Mouse (Mus musculus) cerebral cortex, adult 2 months (tissue): ENCODE results near the gene Dcbld2.

Experiments
- WGBS: fragments of 180-500 bp; shearing (Covaris S2); methylation state at CpG from one replicate; pipeline ENCODE4 v1.1.7; 2018; 5-methylcytosine and 5-hydroxymethylcytosine counted together

Gene Dcbld2

DNA sequence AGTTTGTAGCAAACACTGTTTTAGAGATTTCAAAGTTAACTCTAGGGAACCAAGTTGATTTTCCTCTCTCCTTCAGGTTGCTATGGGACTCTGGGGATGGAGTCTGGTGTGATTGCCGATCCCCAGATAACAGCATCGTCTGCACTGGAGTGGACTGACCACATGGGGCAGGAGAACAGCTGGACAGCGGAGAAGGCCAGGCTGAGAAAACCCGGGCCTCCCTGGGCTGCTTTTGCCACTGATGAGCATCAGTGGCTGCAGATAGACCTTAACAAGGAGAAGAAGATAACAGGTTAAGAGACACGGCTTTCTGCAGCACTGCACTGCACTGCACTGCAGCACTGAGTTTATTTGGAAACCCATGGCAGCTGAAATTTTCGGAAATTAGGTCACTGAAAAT, 42.4 kb downstream of the Dcbld2 start:
- WGBS: 72% methylated on average over 6 of the region's 6 CpGs

GRCm38 (mm10) chr16:58451647-58452046, 43.4 kb downstream of the Dcbld2 start:
- WGBS: 85% methylated on average over 5 of the region's 5 CpGs

- 65% methylated on average over 3 of the region's 3 CpGs for WGBS
These were observed 44.9 kb downstream of the Dcbld2 start for GRCm38 (mm10) chr16:58453138-58453537.

DNA sequence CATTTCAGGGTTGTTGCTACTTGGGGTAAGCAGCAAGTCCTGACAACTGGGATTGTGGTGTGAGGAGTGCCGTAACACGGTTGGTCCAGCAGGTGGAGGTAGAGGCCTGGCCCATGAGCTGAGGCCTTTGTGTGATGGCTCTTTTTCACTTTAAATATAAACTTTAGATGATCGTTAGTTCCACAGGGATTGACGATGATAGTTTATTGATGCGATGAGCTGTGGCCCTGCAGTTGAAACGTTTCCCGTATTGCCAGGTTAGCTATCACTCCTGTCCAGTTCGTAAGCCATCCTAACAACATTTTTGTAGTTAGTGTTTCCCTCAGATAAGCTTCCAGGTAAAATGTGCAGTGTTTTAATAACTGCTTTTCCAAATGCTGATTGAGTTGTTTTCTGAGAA, 46.4 kb downstream of the Dcbld2 start:
- 61% methylated on average over 8 of the region's 8 CpGs for WGBS

GRCm38 (mm10) chr16:58455118-58455517, 46.9 kb downstream of the Dcbld2 start:
- WGBS: 89% methylated on average over 5 of the region's 5 CpGs

GRCm38 (mm10) chr16:58456445-58456844, 48.2 kb downstream of the Dcbld2 start:
- 94% methylated on average over 5 of the region's 5 CpGs for WGBS

DNA sequence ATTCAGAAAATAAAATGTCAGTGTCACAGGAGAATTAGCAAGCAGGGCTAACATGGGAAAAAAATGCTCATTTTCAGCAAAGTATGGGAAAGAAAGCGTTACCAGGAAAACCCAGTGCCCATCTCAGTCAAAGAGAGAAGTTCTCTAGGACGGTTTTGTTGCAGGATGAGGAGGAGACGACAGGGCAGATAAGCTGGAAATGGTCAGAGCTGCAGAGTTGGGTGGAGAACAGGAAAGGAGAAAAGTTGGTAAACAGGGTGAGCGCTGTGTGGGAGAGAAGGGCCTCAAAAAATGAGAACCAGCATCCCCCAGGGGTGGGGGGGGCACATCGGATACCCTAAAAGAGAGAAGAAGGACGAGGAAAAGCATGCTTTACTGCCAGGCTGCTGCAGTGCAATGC, 48.7 kb downstream of the Dcbld2 start:
- 82% methylated on average over 6 of the region's 6 CpGs for WGBS

GRCm38 (mm10) chr16:58459966-58460365, 51.7 kb downstream of the Dcbld2 start:
- 65% methylated on average over 3 of the region's 3 CpGs for WGBS

DNA sequence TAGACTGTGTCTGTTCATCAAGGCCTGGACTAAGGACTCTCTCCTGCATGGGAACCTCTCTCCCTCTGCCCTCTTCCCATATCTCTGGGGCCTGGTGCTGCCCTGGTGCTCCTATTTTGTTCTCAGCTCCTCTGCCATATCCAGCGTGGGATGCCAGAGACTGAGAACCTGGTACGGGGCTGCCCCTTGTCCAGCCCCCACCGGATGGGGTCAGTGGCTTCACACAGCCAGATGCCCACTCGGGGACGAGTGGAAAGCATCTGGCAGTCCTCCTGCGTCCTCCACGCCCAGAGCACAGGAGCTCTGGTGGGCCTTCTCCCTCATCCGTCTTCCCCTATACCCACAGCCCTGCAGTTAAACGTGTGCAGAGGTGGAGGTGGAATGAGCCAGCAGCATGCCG, 52.1 kb downstream of the Dcbld2 start:
- 87% methylated on average over 10 of the region's 10 CpGs for WGBS

GRCm38 (mm10) chr16:58461856-58462518, 53.7 kb downstream of the Dcbld2 start:
- WGBS: 75% methylated on average over 2 of the region's 2 CpGs

GRCm38 (mm10) chr16:58462519-58462918, 54.3 kb downstream of the Dcbld2 start:
- WGBS: 90% methylated on average over 2 of the region's 2 CpGs

DNA sequence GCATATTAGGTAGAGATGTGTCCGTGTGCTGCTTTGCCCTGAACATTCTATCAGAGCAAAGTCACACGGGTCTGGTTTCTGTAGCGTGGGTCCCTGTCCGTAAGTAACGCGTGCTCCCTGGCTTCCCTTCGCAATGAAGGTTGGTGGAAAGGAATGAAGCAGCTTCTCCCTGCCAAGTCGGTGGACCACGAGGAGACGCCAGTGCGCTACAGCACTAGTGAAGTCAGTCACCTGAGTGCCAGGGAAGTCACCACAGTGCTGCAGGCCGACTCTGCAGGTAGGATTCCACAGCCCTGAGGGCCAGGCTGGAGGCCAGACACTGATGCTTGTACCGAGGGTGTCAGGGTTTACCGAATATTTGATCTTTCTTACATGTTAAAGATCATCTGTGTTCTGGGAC, 55.8 kb downstream of the Dcbld2 start:
- WGBS: 87% methylated on average over 14 of the region's 14 CpGs

- 84% methylated on average over 9 of the region's 9 CpGs for WGBS
These were observed 57.2 kb downstream of the Dcbld2 start for GRCm38 (mm10) chr16:58465412-58465811.

GRCm38 (mm10) chr16:58470061-58470460, 61.8 kb downstream of the Dcbld2 start:
- WGBS: 79% methylated on average over 8 of the region's 8 CpGs

DNA sequence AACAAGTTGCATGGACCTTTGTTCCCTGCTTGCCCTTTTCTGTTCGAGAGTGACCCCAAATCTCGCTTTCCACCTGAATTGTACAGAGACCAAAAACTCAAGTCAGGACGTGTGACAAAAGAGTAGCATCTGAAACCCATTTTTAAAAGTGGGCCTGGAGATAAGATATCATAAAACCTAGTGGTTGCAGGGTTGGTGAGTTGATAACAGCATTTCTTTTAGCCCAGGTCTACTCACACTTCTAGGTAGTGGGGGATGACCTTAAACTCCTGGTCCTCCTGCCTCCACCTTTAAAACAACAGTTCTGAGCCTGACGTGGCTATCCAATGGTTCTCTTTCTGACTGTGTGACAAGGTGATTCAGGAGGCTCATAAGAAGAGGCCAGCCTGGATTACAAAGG, 62.6 kb downstream of the Dcbld2 start:
- WGBS: 92% methylated on average over 4 of the region's 4 CpGs

DNA sequence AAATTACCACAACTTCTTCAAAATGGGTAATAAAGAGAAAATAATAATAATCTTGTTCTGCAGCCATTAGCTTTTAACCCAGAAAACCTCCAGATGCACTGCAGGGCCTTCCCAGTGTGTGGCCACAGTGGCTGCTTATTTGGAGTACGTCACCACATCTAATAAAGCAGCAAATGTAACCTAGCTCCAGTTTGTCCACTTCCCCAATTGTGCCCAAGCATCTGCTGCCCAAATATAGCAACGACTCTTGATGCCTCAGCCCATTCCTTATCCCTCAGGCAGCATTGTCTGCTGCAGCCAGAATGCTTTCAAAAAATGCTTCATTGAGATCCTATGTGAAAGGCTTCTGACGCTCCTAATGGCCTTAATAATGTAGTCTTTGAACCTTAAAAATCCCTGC, 66.6 kb downstream of the Dcbld2 start:
- 55% methylated on average over 3 of the region's 3 CpGs for WGBS

DNA sequence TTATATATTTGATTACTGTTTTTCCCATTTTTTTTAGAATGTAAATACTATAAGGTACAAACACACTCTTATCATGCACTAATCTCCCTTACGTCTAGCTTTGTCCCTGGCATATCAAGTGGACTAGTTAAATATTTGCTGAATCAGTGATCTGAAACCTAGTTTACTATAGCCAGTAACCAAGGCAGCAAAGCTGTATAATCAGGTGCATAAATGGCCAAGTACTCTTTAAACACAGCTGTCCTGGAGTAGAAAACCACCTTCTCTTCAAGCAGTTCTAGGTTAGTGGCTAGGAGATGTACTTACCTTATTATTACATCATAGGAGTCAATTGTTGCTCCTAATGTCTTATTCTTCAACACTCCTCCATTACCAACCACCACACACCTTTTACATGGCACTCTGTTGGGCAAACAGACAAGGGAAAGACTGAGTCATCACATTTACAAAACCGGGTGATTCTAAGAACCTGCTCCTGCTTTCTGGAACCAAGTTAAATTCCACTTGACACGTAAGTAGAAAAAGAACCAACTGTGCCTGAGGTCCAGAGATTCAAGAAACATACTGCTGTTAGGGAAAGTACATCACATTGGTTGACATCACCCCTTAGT, 67.4 kb downstream of the Dcbld2 start:
- 75% methylated on average over 3 of the region's 3 CpGs for WGBS

DNA sequence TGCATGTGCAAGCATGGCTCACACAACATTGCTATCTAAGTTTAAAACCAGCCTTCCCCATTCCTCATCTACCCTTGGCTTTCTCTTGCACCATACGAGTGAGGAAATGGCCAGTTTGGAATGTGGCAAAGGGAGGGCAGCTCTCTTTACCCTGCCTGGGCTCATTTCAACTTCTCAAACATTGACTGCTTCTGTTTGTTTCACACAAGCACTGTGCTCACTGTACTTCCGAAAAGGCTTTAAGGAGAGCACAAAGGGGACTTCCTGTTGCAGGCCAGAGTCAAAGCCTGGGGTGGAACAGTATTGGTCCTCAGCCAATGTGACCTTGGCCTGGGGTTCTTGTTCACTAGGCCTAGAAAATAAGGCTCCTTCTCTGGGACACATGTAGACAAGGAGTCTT, 68.1 kb downstream of the Dcbld2 start:
- WGBS: 50% methylated on average over 2 of the region's 2 CpGs

DNA sequence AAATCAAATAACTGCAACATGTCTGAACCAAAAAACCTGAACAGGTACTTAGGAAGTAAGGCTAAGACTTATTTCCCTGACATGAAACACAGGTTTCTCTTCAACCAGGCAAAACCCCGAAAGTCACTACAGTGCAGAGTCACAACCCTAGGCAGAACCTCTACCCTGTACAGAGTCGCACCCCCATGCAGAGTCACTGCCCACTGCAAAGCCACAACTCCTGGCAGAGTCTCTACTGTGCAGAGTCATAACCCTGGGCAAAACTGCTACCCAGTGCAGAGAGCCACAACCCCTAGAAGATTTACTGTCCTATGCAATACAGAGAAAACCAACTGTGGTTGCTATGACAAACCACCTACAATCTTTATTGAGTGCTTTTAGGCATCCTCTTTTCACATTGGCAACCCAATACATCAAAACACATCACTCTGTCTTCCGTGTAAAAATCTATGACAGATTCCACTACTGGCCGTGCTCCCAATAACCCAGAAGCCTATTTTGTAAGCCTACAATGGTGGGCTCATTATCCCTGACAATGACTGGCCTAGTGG, 71.7 kb downstream of the Dcbld2 start:
- WGBS: 80% methylated on average over 4 of the region's 4 CpGs

GRCm38 (mm10) chr16:58481219-58481905, 73.1 kb downstream of the Dcbld2 start:
- 68% methylated on average over 9 of the region's 9 CpGs for WGBS

- 51% methylated on average over 5 of the region's 5 CpGs for WGBS
These were observed 73.6 kb downstream of the Dcbld2 start for GRCm38 (mm10) chr16:58481906-58482270.

GRCm38 (mm10) chr16:58482296-58482695, 74.1 kb downstream of the Dcbld2 start:
- 68% methylated on average over 3 of the region's 3 CpGs for WGBS

- 75% methylated on average over 6 of the region's 6 CpGs for WGBS
These were observed 79.6 kb downstream of the Dcbld2 start for GRCm38 (mm10) chr16:58487861-58488260.
